Mouse (Mus musculus): ENCODE measurements around the gene Muc4.

GRCm38 (mm10) chr16:32796676-32797425, 61.2 kb downstream of the Muc4 start:
- TF ChIP-seq EP300 (IDR thresholded peaks at IDR 0.05; ENCODE audit: low read depth) (no peak), CTCF (IDR thresholded peaks at IDR 0.05; ENCODE audit: low read depth) (no peak)

All from heart, postnatal 0 days (tissue).